Mouse (Mus musculus): ENCODE measurements at regions not wholly inside any gene's neighbourhood (a gene's known extent, or its start where the extent isn't known, plus 50 kb on each side); places are given as distances from the start of the nearest gene placed in this dataset.
A peak's percentile ranks its signal among the peaks of the same experiment; 100 is the strongest.

GRCm38 (mm10) chr6:47395465-47396337 lies 57.5 kb upstream of the Cul1 start:
- H3K4me3 ChIP-seq (ENCODE audit: extremely low read depth, insufficient read depth, insufficient read length) = no peak overlapping the region
- H3K36me3 ChIP-seq (ENCODE audit: control insufficient read depth, insufficient read depth, low read length) = no peaks in the 10 kb centered on the region
- TF ChIP-seq CTCF (IDR thresholded peaks at IDR 0.05; ENCODE audit: extremely low read depth, insufficient read depth, insufficient read length, insufficient replicate concordance) (peak; percentile 37; the same call in 1 of the 2 replicates), POLR2A (IDR thresholded peaks at IDR 0.05; ENCODE audit: low read depth, low read length) (no peak)
- H3K4me1 ChIP-seq (ENCODE audit: control insufficient read depth, insufficient read depth, insufficient read length) = no peaks in the 10 kb centered on the region
- no peak overlapping the region for H3K27ac ChIP-seq (ENCODE audit: insufficient read depth, low read length)
- H3K27me3 ChIP-seq (ENCODE audit: control insufficient read depth, insufficient read depth, low read length) = no peaks in the 10 kb centered on the region
- DNase-seq (ENCODE audit: low read depth in 1 of 2, low spot score in 2 of 2) = peak; percentile 51 to 55
- WGBS = 25% methylated on average over 5 of the region's 5 CpGs
